Mouse (Mus musculus) E14TG2a.4 (cell line): ENCODE measurements at regions not wholly inside any gene's neighbourhood (a gene's known extent, or its start where the extent isn't known, plus 50 kb on each side); places are given as distances from the start of the nearest gene placed in this dataset.

ENCODE experiments used
- CTCF ChIP-seq: conservative IDR thresholded peaks from 2 replicates; pipeline ENCODE4 v1.5.1; 2014; ENCODE audit warnings: low read length
- NANOG ChIP-seq: IDR thresholded peaks from 2 replicates; pipeline ENCODE4 v1.6.1; 2014; ENCODE audit warnings: borderline replicate concordance, low read length, mixed read lengths
- POU5F1 ChIP-seq: IDR thresholded peaks from 2 replicates; pipeline ENCODE4 v1.6.1; 2014; ENCODE audit warnings: low read length, borderline replicate concordance

GRCm38 (mm10) chr10:60900992-60901391 is 69.6 kb upstream of the Unc5b start:
- TF ChIP-seq CTCF (no peak), POU5F1 (no peak), NANOG (no peak)
